Mouse (Mus musculus): ENCODE results near the gene Bckdk.
A peak's percentile ranks its signal among the peaks of the same experiment; 100 is the strongest.
"Not testable (repeated sequence)": the region's sequence is repeated elsewhere in the genome, so short reads cannot be mapped to it uniquely, and the experiment has no call there.

Bckdk gene

DNA sequence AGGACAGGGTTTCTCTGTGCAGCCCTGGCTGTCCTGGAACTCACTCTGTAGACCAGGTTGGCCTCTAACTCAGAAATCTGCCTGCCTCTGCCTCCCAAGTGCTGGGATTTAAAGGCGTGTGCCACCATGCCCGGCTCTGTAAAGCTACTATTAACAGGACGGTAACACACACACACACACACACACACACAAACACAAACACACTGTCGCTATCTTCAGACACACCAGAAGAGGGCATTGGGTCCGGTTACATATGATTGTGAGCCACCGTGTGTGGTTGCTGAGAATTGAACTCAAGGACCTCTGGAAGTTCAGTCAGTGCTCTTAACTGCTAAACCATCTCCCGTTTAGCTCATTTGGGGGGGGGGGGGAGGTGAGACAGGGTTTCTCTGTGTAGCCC lies 8.0 kb upstream of the Bckdk start:
- not testable (repeated sequence) for DNase-seq (ENCODE audit: low spot score in 2 of 2)

DNA sequence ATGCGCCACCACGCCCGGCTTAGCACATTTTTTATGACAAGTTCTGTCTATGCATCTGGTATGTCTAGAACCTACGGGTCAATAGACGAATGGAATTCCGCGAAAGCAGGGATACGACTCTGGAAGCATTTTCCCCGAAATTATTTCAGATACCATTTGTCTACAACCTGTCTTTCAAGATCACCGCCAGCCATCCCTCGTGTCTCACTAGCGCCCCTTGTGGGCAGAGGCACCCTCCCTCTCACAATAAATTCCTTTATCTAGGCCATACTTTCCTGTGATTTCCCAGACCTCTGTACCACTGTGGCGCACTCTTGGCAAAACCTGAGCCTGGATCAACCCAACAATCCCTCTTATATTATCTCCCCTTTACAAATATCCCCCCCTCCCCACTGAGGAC lies 7.5 kb upstream of the Bckdk start:
- DNase-seq (ENCODE audit: low spot score in 2 of 2): peak; percentile 50 to 76

DNA sequence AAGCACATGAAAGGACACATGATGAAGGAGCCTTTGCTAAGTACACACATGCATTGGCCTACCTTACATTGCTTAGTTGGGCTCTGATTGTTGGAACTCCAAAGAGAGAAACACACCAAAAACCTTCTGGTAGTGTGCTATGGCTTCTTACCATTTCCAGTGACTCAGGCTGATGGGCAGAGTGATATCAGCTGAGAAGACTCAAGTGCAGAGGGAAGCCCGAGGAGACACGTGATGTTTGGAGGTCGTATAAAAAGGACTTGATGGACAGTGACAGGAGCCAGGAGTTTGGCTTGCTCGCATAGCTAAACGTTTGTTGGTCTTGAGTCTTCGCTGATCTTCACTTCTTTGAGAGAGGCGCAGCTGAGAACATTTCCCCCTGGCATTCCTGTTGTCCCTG lies 6.3 kb upstream of the Bckdk start:
- no peak for DNase-seq (ENCODE audit: low spot score in 2 of 2)

DNA sequence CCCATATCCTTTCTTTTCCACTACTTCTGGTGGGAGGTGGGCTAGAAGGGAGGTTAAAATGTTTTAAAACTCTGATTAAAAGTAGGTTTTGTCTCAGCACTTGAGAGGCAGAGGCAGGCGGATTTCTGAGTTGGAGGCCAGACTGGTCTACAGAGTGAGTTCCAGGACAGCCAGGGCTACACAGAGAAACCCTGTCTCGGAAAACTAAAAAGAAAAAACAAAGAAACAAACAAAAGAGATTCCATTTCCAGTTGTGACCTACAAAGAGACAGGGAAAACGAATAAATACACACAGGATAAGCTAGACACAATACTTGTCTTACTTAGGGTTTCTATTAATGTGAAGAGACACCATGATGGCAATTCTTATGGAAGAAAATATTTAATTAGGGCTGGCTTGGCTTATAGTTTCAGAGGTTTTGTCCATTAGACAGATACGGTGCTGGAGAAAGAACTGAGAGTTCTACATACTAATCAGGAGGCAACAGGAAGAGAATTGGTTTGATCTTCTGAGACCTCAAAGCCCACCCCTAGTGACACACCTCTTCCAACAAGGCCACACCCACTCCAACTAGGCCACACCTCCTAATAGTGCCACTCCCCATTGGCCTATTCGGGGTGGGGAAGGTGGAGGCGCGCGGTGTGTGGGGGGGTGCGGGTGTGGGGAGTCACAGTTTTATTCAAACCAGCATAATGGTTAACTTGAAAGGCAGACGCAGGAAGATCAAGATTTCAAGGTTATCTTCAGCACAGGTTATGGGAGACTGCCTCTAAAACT lies 5.5 kb upstream of the Bckdk start:
- DNase-seq (ENCODE audit: low spot score in 2 of 2): peak; percentile 31 to 32

DNA sequence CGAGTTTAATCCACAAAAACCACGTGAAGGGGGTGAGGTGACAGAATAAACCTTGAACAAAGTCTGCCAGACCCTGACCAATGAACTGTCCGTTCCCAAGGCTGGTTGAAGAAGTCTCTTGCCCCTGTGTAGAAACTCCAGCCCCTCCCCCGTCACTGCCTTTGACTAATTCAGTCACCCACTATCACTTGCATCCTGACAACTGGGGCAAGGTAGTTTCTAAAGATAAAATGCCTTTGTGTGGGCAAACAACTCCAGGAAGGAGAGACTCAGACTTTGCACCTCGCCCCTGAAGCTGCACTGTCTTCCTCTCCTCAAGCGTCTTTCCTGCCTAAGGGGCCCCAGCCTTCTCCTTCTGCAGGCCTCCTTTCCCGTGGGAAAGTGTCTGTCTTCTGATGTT lies 3.9 kb upstream of the Bckdk start:
- DNase-seq (ENCODE audit: low spot score in 2 of 2): no peak

DNA sequence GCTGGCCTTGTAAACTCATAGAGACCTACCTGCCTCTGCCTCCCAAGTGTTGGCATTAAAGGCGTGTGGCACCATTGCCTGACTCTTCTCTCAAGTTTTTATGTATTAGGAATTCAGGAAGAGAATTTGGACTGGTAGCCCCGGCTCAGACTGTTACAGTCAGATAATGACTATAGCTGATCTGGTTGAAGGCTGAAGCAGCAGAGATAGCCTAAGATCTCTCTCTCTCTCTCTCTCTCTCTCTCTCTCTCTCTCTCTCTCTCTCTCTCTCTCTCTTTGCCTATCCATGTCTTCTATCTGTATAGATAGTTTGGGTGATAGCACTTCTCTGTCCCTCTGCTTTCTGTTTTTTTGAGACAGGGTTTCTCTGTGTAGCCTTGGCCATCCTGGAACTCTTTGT lies 2.1 kb upstream of the Bckdk start:
- no peak for DNase-seq (ENCODE audit: low spot score in 2 of 2)

DNA sequence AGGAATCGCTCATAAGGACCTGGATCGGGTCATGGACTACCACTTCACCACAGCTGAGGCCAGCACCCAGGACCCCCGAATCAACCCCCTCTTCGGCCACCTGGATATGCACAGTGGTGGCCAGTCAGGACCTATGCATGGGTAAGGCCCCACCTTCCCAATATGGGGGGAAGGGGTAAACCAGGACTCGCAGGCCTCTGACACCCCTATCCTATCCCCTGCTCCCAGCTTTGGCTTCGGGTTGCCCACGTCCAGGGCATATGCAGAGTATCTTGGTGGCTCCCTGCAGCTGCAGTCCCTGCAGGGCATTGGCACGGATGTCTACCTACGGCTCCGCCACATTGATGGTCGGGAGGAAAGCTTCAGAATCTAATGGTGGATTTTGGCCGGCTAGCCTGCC lies 4.1 kb downstream of the Bckdk start:
- no peak for DNase-seq (ENCODE audit: low spot score in 2 of 2)

DNA sequence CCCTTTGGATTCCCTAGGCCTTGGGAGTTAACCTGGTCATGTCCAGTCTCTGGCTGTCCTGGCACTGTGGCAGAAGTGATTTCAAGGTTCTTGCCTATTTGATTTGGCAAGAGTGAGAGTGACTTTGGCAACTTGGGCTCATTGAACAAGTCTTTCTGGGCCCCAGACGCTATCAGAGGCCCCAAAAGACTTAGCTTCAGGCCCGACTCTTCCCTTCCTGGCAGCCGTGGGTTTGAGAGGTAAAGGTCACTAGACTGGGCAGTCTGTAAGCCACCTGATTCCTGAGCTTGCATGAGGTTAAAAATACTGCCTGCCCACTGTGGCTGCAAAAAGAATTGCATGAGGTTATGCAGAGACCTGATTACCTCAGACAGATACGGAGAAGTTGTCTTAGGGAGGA lies 4.8 kb downstream of the Bckdk start:
- DNase-seq (ENCODE audit: low spot score in 2 of 2): no peak

DNA sequence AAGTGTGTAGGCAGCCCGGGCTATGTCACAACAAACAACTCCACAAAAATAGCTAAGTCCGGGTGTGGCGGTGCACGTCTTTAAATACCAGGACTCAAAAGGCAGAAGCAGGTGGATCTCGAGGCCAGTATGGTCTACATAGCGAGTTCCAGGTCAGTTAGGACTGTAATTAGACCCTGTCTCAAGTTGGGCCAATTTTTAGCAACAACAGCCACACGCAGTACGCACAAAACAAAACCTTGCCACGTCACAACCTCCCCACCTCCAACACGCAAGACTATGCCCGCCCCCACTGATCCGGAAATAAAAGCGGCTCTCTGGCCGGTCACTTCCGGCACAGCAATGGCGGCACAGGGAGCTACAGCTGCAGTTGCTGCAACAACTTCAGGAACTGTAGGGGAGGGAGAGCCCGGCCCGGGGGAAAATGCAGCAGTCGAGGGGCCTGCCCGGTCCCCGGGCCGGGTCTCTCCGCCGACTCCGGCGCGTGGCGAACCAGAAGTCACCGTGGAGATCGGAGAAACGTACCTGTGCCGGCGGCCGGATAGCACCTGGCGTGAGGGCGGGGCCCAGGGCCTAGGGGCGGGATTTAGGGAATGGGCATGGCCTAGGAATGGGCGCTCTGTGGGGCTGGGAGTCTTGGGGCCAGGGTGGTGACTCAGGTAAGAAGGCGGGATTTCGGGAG lies 8.4 kb downstream of the Bckdk start, which contains the start of gene Kat8:
Gene Kat8, plus strand, starts transcription at position 327 of the 682 bp plus-strand sequence.
- peak; percentile 76 to 79 for DNase-seq (ENCODE audit: low spot score in 2 of 2)

DNA sequence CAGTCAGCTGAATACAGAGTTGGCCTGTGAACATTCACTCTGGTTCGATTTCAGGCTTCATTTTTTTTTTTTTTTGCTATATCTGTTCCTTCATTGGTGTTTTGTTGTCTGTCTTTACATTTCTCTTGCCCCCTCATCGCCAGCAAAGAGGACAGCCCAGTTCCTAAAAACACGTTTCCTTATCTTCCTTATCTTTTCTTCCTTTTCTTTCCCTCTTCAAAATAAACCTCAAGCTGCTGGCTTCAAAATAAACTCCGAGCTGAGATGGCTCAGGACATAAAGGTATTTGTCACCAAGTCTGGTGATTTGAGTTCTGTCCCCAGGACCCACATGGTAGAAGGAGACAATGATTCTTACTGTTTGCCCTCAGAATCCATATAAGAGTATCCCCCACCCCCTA lies 9.1 kb downstream of the Bckdk start:
- DNase-seq (ENCODE audit: low spot score in 2 of 2): no peak

DNA sequence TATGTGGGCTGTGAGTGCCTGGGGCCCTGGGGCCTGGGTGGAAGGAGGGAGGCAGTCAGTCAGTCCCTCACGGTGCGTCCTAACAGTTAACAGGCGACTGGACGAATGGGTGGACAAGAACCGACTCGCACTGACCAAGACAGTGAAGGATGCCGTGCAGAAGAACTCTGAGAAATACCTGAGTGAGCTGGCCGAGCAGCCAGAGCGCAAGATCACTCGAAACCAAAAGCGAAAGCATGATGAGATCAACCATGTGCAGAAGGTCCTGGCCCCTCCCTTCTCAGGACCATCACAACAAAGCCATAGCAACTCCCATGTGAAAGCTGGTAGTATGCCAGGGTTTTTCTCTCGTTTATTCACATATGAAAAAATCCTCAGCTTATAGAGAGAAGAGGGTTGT lies 11.4 kb downstream of the Bckdk start:
- no peak for DNase-seq (ENCODE audit: low spot score in 2 of 2)

DNA sequence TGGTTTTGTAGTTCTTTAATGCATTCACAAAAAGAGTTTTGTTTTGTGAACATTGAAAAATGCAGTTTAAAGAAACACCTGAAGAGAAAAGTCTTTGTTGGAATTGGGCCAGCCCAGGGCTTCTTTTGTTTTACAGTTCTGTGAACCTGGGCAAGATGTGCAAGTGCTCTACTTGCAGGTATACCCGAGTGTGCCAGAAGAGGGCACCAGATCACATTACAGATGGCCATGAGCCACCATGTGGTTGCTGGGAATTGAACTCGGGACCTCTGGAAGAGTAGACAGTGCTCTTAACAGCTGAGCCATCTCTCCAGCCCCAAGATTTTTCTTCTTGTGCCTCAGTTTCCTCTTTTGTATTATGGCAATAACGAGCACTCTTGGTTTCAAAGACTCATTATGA lies 14.3 kb downstream of the Bckdk start:
- peak in 1 of 2 experiments; percentile 65 for DNase-seq (ENCODE audit: low spot score in 2 of 2)

DNA sequence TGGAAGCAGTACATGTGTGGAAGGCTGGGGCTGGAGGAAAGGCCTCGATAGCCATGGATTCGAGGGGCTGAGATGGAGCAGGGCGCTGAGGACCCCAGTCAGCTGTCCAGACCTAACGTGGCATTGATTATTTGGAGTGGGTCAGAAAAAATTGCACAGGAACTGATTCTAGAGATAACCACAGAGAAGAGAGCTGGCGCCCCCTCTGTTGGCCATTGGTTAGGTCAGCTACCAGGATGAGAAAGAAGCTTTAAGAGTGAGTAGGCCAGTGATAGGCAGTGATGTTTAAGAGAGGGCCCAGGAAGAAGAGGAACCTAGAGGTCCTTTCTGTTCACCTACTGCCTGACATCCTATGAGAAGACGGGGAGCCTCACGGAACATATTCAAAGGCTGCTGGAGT lies 15.4 kb downstream of the Bckdk start:
- no peak for DNase-seq (ENCODE audit: low spot score in 2 of 2)

DNA sequence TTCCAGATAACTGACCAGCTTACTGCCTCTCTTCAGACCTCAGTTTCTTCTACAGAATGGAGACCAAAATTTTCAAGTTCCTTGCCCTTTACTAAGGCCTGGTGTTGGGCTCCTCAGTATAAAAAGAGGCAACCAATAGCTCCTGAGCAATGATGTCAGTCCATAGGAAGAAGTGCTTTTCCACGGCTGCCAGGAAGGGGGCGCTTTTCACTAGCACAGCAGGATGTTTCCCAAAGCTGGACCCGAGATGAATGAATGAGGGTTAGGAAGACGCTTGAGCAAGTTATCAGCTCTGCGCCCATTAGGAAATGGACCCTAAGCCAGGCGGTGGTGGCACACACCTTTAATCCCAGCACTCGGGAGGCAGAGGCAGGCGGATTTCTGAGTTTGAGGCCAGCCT lies 17.6 kb downstream of the Bckdk start:
- DNase-seq (ENCODE audit: low spot score in 2 of 2): no peak

DNA sequence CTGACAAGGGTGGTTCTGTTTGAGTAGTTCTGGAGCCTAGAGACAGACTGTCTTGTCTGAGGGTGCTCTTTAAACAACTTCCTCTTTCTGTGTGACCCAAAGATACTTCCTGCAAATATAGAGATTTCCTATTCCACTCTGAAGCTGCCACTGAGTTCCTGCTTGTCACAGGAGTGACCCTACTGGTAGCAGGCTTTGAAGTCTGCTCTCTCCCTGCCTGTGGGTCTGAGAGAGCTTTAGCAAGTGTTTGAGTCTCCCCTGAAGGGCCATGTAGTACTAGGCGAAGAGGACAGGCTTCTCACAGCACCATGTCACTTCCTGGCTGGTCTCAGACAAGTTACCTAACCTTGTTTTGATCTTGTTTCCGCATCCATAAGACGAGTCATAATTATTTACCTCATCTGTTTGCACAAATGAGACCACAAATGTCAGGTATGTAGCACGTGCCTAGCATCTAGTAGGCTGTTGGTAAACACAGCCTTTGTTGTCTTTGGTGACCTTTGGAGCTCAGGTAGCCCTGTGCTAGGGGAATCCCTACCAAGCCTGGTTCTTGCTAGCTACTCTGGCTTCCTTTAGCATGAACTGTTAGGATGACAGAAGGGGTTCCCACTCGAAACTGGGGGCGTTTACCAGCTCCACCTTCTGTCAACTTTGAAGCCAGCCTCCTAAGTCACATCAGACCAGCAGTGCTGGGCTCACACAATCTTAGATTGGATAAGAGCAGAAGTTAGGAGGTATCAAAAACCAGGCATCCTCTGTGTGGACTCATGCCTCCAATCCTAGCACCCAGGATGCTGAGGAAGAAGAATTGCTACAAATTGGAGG lies 18.8 kb downstream of the Bckdk start:
- DNase-seq (ENCODE audit: low spot score in 2 of 2): no peak

DNA sequence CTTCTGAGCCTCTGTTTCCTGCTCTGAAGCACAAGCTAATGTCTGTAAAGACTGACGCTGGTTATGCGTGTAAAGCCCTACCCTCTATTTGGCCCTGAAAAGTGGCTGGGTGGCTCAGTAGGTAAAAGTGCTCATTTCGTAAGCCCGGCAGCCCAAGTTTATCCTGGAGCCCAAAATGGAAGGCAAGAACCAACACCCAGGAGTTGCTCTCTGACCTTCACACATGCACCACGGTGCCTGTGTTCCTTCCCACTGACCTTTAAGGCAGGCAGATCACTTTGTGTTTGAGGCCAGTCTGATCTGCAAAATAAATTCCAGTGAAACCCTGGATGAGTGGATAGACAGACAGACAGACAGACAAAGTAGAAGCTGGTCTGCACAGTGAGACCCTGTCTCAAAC lies 19.8 kb downstream of the Bckdk start:
- DNase-seq (ENCODE audit: low spot score in 2 of 2): no peak

DNA sequence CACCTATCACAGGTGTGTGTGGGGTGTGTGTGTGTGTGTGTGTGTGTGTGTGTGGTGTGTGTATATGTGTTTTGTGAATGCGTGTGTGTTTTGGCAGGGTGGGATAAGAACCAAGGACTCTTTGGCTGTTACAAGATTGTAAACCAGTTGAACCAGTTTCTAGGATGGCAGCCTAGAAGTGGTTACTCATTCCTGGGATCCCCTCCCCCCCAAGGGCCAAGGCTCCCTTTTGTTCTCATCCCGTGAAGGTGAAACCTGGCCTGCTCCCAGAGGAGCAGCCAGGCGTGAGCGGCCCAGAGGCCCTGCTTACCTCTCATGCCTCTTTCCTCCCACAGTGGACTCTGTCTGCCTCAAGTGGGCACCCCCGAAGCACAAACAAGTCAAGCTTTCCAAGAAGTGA lies 21.4 kb downstream of the Bckdk start:
- DNase-seq (ENCODE audit: low spot score in 2 of 2): no peak

DNA sequence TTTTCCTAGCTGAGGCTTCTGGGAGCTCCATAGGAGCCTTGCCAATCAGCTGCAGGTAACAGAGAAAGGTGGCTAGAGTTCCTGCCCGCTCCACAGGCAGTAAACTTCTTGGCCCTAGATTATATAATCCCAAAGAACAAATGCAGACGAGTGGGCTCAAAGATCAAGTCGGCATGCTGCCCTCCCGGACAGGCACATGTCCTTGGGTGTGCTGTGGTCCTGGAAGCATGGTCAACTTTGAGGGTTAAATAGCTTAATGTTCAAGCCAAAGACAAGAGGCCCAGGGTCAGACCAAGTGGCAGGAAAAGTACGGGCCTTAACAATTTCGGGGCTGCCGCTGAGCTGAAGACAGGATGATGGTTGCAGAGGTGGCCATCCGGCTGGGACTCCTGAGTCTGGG lies 22.2 kb downstream of the Bckdk start:
- no peak for DNase-seq (ENCODE audit: low spot score in 2 of 2)

DNA sequence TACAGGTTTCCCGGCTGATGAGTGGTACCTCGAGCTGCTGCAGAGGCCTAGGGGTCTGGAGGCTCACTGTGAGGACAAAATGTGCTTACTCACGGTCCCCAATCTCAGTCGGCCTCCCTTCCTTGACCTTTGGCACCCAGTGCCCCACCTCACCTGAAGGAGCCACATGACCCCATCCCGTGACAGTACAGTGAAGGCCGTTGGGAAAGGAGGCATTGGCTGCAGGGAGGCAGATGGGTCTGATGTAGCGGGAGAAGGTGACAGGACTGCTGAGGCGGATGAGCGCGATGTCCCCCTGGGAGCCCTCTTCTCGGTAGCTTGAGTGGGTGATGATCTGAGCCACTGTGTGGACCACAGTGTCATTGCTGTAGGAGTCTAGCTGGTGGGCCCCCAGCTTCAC lies 23.0 kb downstream of the Bckdk start:
- no peak for DNase-seq (ENCODE audit: low spot score in 2 of 2)

DNA sequence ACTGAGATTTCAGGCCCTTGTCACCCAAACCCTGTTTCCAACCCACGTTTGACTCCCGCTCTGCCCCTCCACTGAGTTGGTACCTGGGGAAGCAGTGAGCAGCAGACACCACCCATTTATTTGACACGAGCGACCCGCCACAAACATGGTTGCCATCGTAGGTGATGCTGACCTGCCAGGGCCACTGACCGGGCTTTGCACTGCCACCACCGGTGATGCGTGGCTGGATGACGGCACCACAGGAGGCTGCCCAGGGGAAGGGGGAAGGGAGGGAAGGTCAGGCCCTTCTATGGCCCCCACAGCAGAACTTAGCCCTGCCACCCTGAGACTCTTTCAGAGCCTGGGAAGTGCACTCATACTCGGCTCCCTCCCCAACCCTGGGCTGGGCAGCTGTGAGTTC lies 23.8 kb downstream of the Bckdk start:
- DNase-seq (ENCODE audit: low spot score in 2 of 2): no peak

DNA sequence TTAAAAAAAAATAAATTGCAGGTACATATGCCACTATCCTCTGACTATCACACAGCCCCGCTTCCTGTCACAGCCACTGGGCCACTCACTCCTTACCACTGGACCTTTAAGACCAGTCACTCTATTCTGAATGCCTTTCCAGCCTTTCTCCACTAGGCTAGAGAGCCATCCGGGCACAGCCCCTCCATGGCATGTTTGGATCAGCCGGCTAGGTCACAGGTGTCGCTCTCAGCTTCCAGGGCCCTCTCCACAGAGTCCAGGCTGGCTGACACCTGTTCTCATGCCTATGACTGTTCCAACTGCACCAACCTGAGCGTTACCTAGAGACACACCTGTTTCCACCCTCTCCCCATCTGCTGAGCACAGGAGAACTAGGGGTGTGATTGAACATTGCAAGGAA lies 24.7 kb downstream of the Bckdk start:
- no peak for DNase-seq (ENCODE audit: low spot score in 2 of 2)

DNA sequence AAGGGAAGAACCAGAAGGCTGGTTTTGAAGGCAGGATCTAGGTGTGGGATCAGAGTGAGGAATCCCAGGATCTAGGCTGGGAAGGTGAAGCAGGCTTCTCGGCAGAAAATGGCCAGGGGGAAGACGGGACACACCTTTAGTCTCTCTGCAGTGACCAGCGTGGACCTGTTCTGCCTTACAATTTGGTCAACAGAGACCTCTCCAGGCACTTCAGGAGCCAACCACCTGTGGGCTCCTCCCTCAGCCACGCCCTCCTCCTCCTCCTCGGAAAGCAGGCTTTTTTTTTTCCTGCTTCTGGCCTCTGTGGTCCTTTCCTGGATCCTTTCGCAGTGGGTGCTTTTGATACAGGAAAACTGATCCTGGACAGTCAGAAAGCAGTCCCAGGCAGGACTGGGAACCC lies 26.0 kb downstream of the Bckdk start, which contains the start of gene Prss8:
Gene Prss8, minus strand, starts transcription at position 182 of the 400 bp plus-strand sequence.
- no peak for DNase-seq (ENCODE audit: low spot score in 2 of 2)

DNA sequence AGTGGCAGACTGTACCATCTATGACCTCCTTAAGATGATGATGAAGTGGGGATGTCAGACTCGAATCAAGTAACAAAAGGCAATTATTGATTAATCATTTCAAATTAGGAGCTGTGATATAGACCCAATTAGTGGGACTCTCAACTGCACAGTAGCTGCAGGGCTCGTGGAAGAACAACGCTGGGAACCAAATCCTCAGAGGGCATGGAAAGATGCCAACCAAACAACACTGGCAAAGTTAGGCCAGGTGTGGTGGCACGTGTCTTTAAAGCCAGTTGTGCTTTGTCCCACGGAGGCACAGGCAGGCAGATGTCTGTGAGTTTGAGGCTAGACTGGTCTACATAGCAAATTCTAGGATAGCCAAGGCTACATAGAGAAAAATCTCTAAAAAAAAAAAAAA lies 26.8 kb downstream of the Bckdk start:
- DNase-seq (ENCODE audit: low spot score in 2 of 2): no peak

All from thymus, postnatal 10 days (tissue).